Mouse (Mus musculus) stomach, embryonic 15.5 days (tissue): ENCODE results near the gene Rab14. TPM values are rescaled to one million over a fixed set of nuclear protein-coding genes. Genes with fewer than 3 reads are reported as not detected.

Experiments
- ATAC-seq: fragments of 200-750 bp; cut with Nextera tagmentation; 2 replicates; pipeline ENCODE4 v1.8.0; 2017; ENCODE audit warnings: low read depth, moderate number of reproducible peaks, moderate TSS enrichment; ENCODE audit not compliant: insufficient read depth, low FRiP score
- H3K27ac ChIP-seq: fragments of 300-500 bp; sonication (generic); 2 replicates; pipeline ENCODE4 v1.5.1; 2015; ENCODE audit warnings: mild to moderate bottlenecking, inconsistent platforms
- H3K27me3 ChIP-seq: fragments of 300-500 bp; sonication (generic); replicated peaks from 2 replicates; pipeline ENCODE4 v1.6.1; 2015; ENCODE audit warnings: inconsistent platforms
- H3K36me3 ChIP-seq: fragments of 300-500 bp; sonication (generic); 2 replicates; pipeline ENCODE4 v1.6.1; 2015; ENCODE audit warnings: inconsistent platforms
- H3K4me1 ChIP-seq: fragments of 300-500 bp; sonication (generic); 2 replicates; pipeline ENCODE4 v1.6.1; 2015; ENCODE audit warnings: inconsistent platforms
- H3K4me2 ChIP-seq: fragments of 300-500 bp; sonication (generic); 2 replicates; pipeline ENCODE4 v1.6.1; 2015; ENCODE audit warnings: mild to moderate bottlenecking, inconsistent platforms
- H3K4me3 ChIP-seq: fragments of 300-500 bp; sonication (generic); replicated peaks from 2 replicates; pipeline ENCODE4 v1.5.1; 2015; ENCODE audit warnings: inconsistent platforms
- H3K9ac ChIP-seq: fragments of 300-500 bp; sonication (generic); 2 replicates; pipeline ENCODE4 v1.6.1; 2015; ENCODE audit warnings: inconsistent platforms
- H3K9me3 ChIP-seq: fragments of 300-500 bp; sonication (generic); 2 replicates; pipeline ENCODE4 v1.6.1; 2016; ENCODE audit warnings: inconsistent platforms
- WGBS: fragments of 180-500 bp; shearing (Covaris S2); methylation state at CpG from one replicate; pipeline ENCODE4 v1.1.7; 2015; 5-methylcytosine and 5-hydroxymethylcytosine counted together
- polyA plus RNA-seq: library from polyadenylated mRNA; unstranded; fragments of >200 nt; fragmentation: Nextera tagmentation; extraction: Ambion mirVana; gene quantifications from 2 replicates; pipeline ENCODE4 v1.2.1, GENCODE M21; 2015

The Rab14 gene
- 283 and 304 TPM in 2 replicates for polyA plus RNA-seq

DNA sequence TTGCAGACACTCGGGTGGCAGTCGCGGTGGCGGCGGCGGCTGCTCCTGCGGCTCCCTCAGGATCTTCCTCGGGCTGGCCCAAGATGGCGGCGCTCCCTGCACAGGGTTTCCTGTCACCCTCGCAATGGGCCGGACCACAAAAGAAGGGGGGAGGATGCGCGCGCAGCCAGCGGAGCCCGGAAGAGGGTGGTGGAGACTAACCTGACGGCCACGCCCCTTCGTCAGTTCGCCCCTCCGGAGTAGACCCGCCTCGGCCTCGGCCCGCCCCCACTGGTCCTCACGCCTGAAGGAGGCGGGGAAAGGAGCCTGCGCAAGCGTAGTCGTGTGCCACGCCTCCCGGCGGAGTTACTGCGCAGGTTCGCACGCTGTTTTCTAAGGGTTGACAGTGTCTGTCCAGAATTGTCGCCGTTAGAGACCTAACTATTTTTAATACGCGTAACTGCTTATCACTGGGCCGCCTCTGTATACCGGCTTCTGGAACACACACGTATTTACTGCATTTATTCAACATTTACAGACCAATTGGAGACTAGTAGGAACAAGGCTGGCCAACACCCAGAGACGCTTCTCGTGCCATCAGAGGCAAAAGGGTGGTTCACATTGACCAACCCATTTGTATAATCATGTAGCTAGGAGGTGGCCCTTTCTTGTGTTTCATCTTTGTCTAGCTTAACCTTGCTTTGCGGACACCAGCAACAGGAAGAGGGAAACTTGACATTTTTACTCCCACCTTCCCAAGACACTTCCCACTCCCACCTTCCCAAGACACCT lies at the start of gene Rab14:
Rab14 (minus strand) TSS at position 223 of the 771 bp plus-strand sequence.
- no peaks in the 10 kb centered on the region for H3K27me3 ChIP-seq
- H3K9me3 ChIP-seq = no peaks in the 10 kb centered on the region
- H3K9ac ChIP-seq = peak within 1 kb of the TSS; percentile 96
- no peaks in the 10 kb centered on the region for H3K36me3 ChIP-seq
- H3K4me1 ChIP-seq = peaks cover 6% of the 10 kb centered on the region; the same call in 1 of the 2 replicates
- peak within 1 kb of the TSS; percentile 96 for H3K4me3 ChIP-seq
- WGBS = under 1% methylated on average over 46 of the region's 47 CpGs
- peak within 1 kb of the TSS; percentile 81 for H3K4me2 ChIP-seq
- ATAC-seq = peak; percentile 97
- peak within 1 kb of the TSS; percentile 98 for H3K27ac ChIP-seq

DNA sequence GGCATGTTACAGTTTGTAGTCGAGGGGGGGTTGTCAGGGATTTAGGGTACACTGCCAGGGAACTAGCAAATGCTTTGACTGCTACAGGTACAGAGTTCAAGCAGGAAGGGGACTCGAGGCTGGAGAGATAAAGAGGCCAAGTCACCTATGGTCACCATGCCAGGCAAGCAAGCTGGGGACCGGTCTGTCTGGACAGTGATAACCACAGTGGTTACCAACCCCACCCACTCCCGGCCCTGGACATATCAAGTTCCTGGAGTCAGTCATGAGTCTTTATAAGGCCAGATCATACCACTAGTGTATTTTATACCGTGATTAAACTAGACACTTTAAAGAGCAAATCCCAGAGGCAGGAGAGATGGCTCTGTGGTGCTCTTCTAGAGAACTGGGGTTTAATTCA lies 46.8 kb upstream of the Rab14 start:
- Histone ChIP-seq H3K27me3 (no peaks in the 10 kb centered on the region), H3K4me3 (no peak overlapping the region), H3K36me3 (no peaks in the 10 kb centered on the region), H3K9me3 (no peaks in the 10 kb centered on the region), H3K9ac (no peak overlapping the region), H3K4me1 (no peaks in the 10 kb centered on the region), H3K27ac (no peak overlapping the region), H3K4me2 (no peak overlapping the region)
- WGBS = 52% methylated on average over 5 of the region's 5 CpGs
- ATAC-seq = 0 out of 2 replicates have a peak, but pooled peaks have one; percentile 39

DNA sequence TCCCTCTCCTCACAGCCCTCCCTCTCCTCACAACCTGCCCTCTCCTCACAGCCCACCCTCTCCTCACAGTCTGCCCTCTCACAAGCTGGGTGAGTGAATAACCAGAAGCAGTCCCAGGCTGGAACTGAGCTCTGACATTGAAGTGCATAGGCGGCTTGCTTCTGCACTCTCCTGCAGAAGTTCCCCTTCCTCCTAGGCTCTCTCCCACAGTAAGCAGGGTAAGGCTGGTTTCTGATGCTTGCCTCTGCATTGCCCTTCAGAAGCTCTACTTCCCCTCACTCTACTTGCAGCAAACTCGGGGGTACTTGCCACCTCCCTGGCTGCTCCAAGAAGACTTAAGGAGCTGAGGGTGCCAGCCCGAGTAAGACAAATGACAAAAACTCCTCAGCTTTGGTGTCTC lies 43.3 kb upstream of the Rab14 start:
- Histone ChIP-seq H3K36me3 (no peaks in the 10 kb centered on the region), H3K27ac (no peak overlapping the region), H3K27me3 (no peaks in the 10 kb centered on the region), H3K4me2 (no peak overlapping the region), H3K9ac (no peak overlapping the region), H3K4me3 (no peak overlapping the region), H3K9me3 (no peaks in the 10 kb centered on the region), H3K4me1 (no peaks in the 10 kb centered on the region)
- WGBS = 48% methylated on average over 3 of the region's 3 CpGs
- no peak for ATAC-seq

DNA sequence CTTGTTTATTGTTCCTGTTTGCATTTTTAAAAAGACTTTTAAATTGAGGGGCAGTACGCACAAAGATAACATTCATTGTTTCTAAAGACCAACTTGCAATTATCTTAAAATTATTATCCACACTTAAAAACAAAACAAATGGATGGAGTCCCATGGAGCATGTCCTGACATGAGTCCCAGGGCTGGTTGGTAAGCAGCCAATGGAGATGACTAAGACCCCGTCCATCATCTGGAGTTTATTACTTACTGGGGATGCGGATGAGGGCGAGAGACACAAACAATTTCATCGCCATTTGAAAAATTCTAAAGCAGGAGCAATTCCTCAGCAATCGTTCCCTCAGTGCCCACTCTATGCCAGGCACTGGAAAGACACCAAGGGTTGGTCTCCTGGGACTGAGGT lies 34.1 kb upstream of the Rab14 start:
- Histone ChIP-seq H3K4me2 (no peak overlapping the region), H3K27ac (no peak overlapping the region), H3K36me3 (no peaks in the 10 kb centered on the region), H3K9me3 (no peaks in the 10 kb centered on the region), H3K27me3 (no peaks in the 10 kb centered on the region), H3K9ac (no peak overlapping the region), H3K4me1 (peaks cover 7% of the 10 kb centered on the region; the same call in 1 of the 2 replicates), H3K4me3 (no peak overlapping the region)
- 72% methylated on average over 6 of the region's 6 CpGs for WGBS
- ATAC-seq = no peak

DNA sequence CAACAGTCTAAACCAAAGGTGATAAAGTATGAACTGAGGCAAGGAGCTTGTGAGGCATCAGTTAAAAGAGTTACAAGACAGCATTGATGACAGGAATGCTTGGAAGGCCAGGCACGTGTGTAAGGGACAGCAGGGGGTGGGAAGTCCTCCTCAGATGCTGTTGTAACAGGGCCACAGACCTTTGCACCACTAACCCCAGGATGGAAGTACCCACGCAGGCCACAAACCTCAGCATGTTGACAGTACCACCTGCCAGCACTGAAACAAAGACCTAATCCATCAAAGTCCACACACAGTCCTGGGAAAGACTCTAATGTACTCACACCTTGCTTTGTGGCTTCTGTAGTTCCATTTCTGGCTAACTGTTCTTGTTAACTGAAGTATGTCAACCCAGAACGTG lies 33.0 kb upstream of the Rab14 start:
- Histone ChIP-seq H3K4me1 (peaks cover 7% of the 10 kb centered on the region; the same call in 1 of the 2 replicates), H3K36me3 (no peaks in the 10 kb centered on the region), H3K9ac (no peak overlapping the region), H3K27me3 (no peaks in the 10 kb centered on the region), H3K27ac (no peak overlapping the region), H3K9me3 (no peaks in the 10 kb centered on the region), H3K4me3 (no peak overlapping the region), H3K4me2 (no peak overlapping the region)
- no peak for ATAC-seq
- 28% methylated on average over 3 of the region's 3 CpGs for WGBS

DNA sequence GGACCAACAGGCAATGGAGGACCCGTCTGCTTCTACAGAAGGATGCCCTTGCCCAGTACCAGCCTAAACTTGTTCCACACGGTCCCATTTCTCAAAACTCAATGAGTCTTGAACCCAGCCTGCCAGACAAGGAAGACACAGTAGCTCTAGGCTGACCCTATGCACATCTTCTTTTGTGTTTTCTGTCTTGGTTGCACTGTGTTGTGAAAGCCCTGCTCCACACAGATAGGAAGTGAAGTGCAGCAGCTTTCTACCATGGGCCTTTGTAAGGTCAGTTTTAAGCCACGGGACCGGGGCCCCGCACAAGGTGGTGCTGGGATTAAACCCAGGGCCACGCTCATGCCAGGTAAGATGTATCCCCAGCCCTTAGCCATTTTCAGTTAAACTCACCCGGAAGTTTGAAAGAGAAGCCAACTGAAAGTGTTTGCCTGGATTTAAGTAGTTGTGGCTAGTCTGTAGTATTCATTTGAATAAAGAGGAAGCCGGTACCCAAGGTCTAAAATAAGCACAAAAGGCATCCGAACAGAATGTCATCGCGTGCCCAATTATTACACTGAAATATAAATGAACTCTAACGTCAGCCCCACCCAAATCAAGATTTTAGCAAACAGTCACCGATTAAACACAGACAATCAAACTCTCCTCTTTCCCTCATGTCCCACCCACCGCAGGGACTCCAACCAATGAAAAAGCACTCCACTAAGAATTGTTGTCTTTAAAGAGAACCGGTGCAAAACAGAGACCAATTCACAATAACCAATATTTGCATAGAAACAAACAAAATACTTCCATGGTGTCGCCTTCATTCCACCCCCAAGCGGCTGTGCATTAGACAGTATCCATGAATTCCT lies 31.9 kb upstream of the Rab14 start:
- H3K27ac ChIP-seq = no peak overlapping the region
- H3K9ac ChIP-seq = no peak overlapping the region
- no peaks in the 10 kb centered on the region for H3K36me3 ChIP-seq
- no peak overlapping the region for H3K4me3 ChIP-seq
- H3K9me3 ChIP-seq = no peaks in the 10 kb centered on the region
- H3K4me2 ChIP-seq = no peak overlapping the region
- peaks cover 7% of the 10 kb centered on the region; the same call in 1 of the 2 replicates for H3K4me1 ChIP-seq
- ATAC-seq = no peak
- H3K27me3 ChIP-seq = no peaks in the 10 kb centered on the region
- WGBS = 64% methylated on average over 17 of the region's 17 CpGs

DNA sequence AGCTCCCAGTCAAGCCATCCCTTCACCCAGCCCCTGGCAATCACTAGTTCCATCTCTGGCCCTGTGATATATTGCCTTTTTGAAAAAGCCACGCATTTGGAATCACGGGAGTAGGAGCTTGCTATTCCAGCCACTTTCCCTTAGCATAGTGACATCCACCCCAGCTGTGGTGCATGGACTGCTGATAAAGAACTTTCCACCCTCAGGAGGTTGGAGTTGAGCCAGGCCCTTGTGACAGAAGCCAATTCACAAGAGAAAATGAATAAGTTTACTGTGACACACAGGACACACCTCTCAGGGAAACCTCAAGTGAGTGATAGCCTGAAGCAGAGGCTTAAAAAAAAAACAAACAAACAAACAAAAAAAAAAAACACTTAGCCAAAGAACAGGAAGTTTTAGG lies 31.0 kb upstream of the Rab14 start:
- Histone ChIP-seq H3K27ac (no peak overlapping the region), H3K4me2 (no peak overlapping the region), H3K4me3 (no peak overlapping the region), H3K36me3 (no peaks in the 10 kb centered on the region), H3K27me3 (no peaks in the 10 kb centered on the region), H3K4me1 (peaks cover 7% of the 10 kb centered on the region; the same call in 1 of the 2 replicates), H3K9me3 (no peaks in the 10 kb centered on the region), H3K9ac (no peak overlapping the region)
- ATAC-seq = no peak
- 49% methylated on average over 2 of the region's 2 CpGs for WGBS

DNA sequence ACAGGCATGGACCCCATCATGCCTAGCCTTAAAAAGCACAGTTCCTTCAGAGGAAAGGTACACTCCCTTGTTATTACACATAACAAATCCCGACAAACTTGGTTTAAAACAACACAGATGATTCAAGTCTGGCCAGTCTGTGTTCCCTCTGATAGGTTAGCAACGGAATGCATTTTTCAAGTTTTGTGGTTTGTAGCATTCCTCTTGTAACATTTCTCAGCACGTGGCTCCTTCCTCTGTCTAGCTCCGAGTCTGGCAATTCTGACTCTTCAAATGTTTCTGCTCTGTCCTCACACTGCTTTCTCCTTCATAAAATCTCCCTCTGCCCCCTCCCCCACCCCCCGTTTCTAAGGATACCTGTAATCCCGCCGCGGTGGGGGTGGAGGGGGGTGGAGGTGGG lies 29.3 kb upstream of the Rab14 start:
- Histone ChIP-seq H3K27me3 (no peaks in the 10 kb centered on the region), H3K4me2 (no peak overlapping the region), H3K27ac (no peak overlapping the region), H3K36me3 (no peaks in the 10 kb centered on the region), H3K4me3 (no peak overlapping the region), H3K9ac (no peak overlapping the region), H3K4me1 (peaks cover 7% of the 10 kb centered on the region; the same call in 1 of the 2 replicates), H3K9me3 (no peaks in the 10 kb centered on the region)
- 0 out of 2 replicates have a peak, but pooled peaks have one; percentile 22 for ATAC-seq
- WGBS = 18% methylated on average over 8 of the region's 8 CpGs

DNA sequence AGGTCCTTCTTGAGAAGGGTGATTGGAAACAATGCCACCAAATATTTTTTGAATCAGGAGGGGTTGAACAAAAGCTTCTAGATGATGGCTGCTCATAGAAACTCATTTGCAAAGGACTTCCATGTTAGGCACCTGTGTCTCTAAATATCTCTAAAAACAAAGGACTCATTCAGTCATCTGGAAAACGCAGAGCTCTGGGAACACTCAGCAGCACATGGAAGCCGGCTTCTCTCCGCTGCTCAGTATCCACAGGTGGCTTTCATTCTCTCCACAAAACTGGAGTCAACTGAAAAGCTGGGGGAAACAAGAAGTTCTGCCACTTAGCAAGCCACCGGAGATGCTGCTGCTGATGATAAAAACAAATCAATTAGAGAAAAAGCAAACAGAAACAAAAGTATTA lies 27.2 kb upstream of the Rab14 start:
- Histone ChIP-seq H3K36me3 (no peaks in the 10 kb centered on the region), H3K9me3 (no peaks in the 10 kb centered on the region), H3K27me3 (no peaks in the 10 kb centered on the region), H3K4me3 (no peak overlapping the region), H3K4me1 (peaks cover 4% of the 10 kb centered on the region; the same call in 1 of the 2 replicates), H3K27ac (no peak overlapping the region), H3K9ac (no peak overlapping the region), H3K4me2 (no peak overlapping the region)
- WGBS = 53% methylated on average over 4 of the region's 4 CpGs
- ATAC-seq = no peak

DNA sequence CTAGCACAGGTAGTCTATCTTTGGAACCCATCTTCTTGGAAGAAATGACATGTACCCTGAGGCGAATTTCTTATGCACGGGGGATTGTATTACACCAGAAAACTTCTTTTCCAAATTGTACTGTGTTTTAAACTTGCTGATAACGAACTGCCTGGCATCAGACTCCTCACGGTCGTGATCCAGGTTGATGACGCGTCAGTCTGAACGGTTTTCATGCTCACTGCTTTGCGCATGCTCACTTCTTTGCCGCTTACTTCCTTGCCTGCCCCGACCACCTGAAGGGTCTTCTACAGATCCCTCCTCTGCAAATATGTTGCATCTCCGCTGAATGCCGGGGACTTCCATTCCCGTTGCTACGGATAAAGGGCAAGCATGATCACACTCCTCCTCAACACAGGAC lies 23.4 kb upstream of the Rab14 start:
- H3K27me3 ChIP-seq = no peaks in the 10 kb centered on the region
- no peak overlapping the region for H3K9ac ChIP-seq
- no peak for ATAC-seq
- H3K4me3 ChIP-seq = no peak overlapping the region
- H3K27ac ChIP-seq = no peak overlapping the region
- no peaks in the 10 kb centered on the region for H3K9me3 ChIP-seq
- H3K4me1 ChIP-seq = no peaks in the 10 kb centered on the region; the same call in 1 of the 2 replicates
- H3K36me3 ChIP-seq = no peaks in the 10 kb centered on the region
- WGBS = 91% methylated on average over 15 of the region's 15 CpGs
- H3K4me2 ChIP-seq = no peak overlapping the region

DNA sequence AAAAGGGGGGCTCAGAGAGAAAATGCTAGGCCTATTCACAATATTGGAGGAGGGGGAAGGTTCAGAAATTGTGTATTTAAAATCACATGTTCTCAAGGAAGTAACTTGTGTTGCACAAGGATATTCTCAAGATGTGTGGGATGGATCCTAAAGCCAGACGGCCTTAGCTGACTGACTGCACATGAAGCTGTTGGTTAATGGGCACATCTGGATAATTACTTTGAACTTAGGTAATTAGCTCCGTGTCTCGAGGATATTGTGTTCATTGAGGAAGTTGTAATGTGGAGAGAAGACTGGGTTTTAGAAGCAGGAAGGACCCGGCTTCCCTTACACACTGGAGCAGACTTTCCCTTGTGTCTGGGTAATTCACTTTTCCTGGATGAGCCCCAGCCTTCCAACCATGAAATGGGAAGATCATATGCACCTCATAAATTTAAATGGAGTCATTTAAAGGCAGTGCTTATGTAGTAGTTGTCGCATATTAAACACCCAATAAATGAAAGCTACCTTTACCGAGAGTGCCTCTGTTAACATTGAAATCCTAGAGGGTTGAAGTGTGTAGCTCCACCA lies 22.0 kb upstream of the Rab14 start:
- H3K4me3 ChIP-seq = no peak overlapping the region
- H3K36me3 ChIP-seq = no peaks in the 10 kb centered on the region
- H3K4me1 ChIP-seq = no peaks in the 10 kb centered on the region; the same call in 1 of the 2 replicates
- no peak overlapping the region for H3K4me2 ChIP-seq
- H3K9ac ChIP-seq = no peak overlapping the region
- no peak overlapping the region for H3K27ac ChIP-seq
- H3K9me3 ChIP-seq = no peaks in the 10 kb centered on the region
- H3K27me3 ChIP-seq = no peaks in the 10 kb centered on the region
- ATAC-seq = no peak
- WGBS = 70% methylated on average over 6 of the region's 6 CpGs
